Mouse (Mus musculus) MEL (cell line): ENCODE measurements at regions not wholly inside any gene's neighbourhood (a gene's known extent, or its start where the extent isn't known, plus 50 kb on each side); places are given as distances from the start of the nearest gene placed in this dataset.

Experiments used
- DNase-seq: peaks from one replicate; pipeline ENCODE4 v3.0.0; 2011; ENCODE audit warnings: low read depth, low spot score
- H3K27ac ChIP-seq: 2 replicates; pipeline ENCODE4 v1.5.1; 2012; ENCODE audit warnings: low read depth, mild to moderate bottlenecking, control low read depth, low read length, moderate library complexity; ENCODE audit not compliant: control insufficient read depth
- H3K27me3 ChIP-seq, 2 experiments: fragments of 150-350 bp in 1 of 2; sonication (generic) in 1 of 2; 2 replicates each; pipeline ENCODE4 v1.6.1; 2012; ENCODE audit warnings: low read length in 2 of 2, mild to moderate bottlenecking in 2 of 2, improper control_type of control experiment in 1 of 2, moderate library complexity in 1 of 2; ENCODE audit not compliant: insufficient read depth in 2 of 2, control insufficient read depth in 1 of 2
- H3K36me3 ChIP-seq, 2 experiments: 2 replicates each; pipeline ENCODE4 v1.6.1; 2012 to 2014; ENCODE audit warnings: low read length in 2 of 2, improper control_type of control experiment in 1 of 2, inconsistent platforms in 1 of 2, mild to moderate bottlenecking in 1 of 2; ENCODE audit not compliant: insufficient read depth in 2 of 2, control insufficient read depth in 1 of 2
- H3K4me1 ChIP-seq, 2 experiments: fragments of 150-350 bp in 1 of 2; sonication (generic) in 1 of 2; 2 replicates each; pipeline ENCODE4 v1.6.1; 2012; ENCODE audit warnings: low read length in 2 of 2, improper control_type of control experiment in 1 of 2, mild to moderate bottlenecking in 1 of 2; ENCODE audit not compliant: insufficient read depth in 2 of 2, control insufficient read depth in 1 of 2
- H3K4me3 ChIP-seq, 2 experiments: fragments of 150-350 bp in 1 of 2; sonication (generic) in 1 of 2; 2 replicates each; pipeline ENCODE4 v1.5.1; 2012; ENCODE audit warnings: low read depth in 2 of 2, low read length in 2 of 2, mild to moderate bottlenecking in 2 of 2, moderate library complexity in 2 of 2, control low read depth in 1 of 2, improper control_type of control experiment in 1 of 2; ENCODE audit not compliant: control insufficient read depth in 1 of 2, insufficient read depth in 1 of 2
- H3K79me2 ChIP-seq: 2 replicates; pipeline ENCODE4 v1.6.1; 2012; ENCODE audit warnings: mild to moderate bottlenecking, low read length, moderate library complexity; ENCODE audit not compliant: control insufficient read depth, poor library complexity, insufficient read depth
- H3K9ac ChIP-seq: 2 replicates; pipeline ENCODE4 v1.6.1; 2012; ENCODE audit warnings: low read depth, mild to moderate bottlenecking, control low read depth, low read length, moderate library complexity; ENCODE audit not compliant: control insufficient read depth, poor library complexity, severe bottlenecking
- H3K9me3 ChIP-seq: fragments of 150-350 bp; sonication (generic); replicated peaks from 2 replicates; pipeline ENCODE4 v1.6.1; 2012; ENCODE audit warnings: mild to moderate bottlenecking, low read length, improper control_type of control experiment, moderate library complexity; ENCODE audit not compliant: insufficient read depth
- BHLHE40 ChIP-seq: IDR thresholded peaks from 2 replicates; pipeline ENCODE4 v1.6.1; 2012; ENCODE audit warnings: low read depth, mild to moderate bottlenecking, inconsistent platforms, low read length, improper control_type of control experiment, borderline replicate concordance
- CTCF ChIP-seq, 3 experiments: IDR thresholded peaks in 2 of 3; conservative IDR thresholded peaks in 1 of 3; 2 replicates each; pipeline ENCODE4 v1.5.1; 2011 to 2012; ENCODE audit warnings: low read length in 3 of 3, low read depth in 2 of 3, mild to moderate bottlenecking in 2 of 3, improper control_type of control experiment in 1 of 3, inconsistent platforms in 1 of 3, mixed read lengths in 1 of 3, moderate library complexity in 1 of 3; ENCODE audit not compliant: control insufficient read depth in 1 of 3, insufficient read depth in 1 of 3, poor library complexity in 1 of 3, severe bottlenecking in 1 of 3
- ELF1 ChIP-seq: IDR thresholded peaks from 2 replicates; pipeline ENCODE4 v1.6.1; 2014; ENCODE audit warnings: low read depth, mild to moderate bottlenecking, inconsistent platforms, low read length, improper control_type of control experiment, moderate library complexity
- EP300 ChIP-seq, 2 experiments: IDR thresholded peaks; 2 replicates each; pipeline ENCODE4 v1.6.1; 2011; ENCODE audit warnings: improper control_type of control experiment in 2 of 2, low read length in 2 of 2, low read depth in 1 of 2, mild to moderate bottlenecking in 1 of 2
- GABPA ChIP-seq: IDR thresholded peaks from 2 replicates; pipeline ENCODE4 v1.6.1; 2012; ENCODE audit warnings: low read depth, mild to moderate bottlenecking, inconsistent platforms, low read length, improper control_type of control experiment, moderate library complexity
- JUND ChIP-seq: IDR thresholded peaks from 2 replicates; pipeline ENCODE4 v1.6.1; 2011; ENCODE audit warnings: low read depth, mild to moderate bottlenecking, improper control_type of control experiment, low read length
- KAT2A ChIP-seq: conservative IDR thresholded peaks from 2 replicates; pipeline ENCODE4 v1.6.1; 2012; ENCODE audit warnings: low read depth, low read length, improper control_type of control experiment, inconsistent platforms
- MAFK ChIP-seq: IDR thresholded peaks from 2 replicates; pipeline ENCODE4 v1.6.1; 2011; ENCODE audit warnings: low read depth, mild to moderate bottlenecking, low read length, improper control_type of control experiment, borderline replicate concordance
- MAZ ChIP-seq: IDR thresholded peaks from 2 replicates; pipeline ENCODE4 v1.6.1; 2012; ENCODE audit warnings: low read depth, mild to moderate bottlenecking, inconsistent platforms, low read length, improper control_type of control experiment
- MYC ChIP-seq: IDR thresholded peaks from 2 replicates; pipeline ENCODE4 v1.6.1; 2011; ENCODE audit warnings: low read depth, mild to moderate bottlenecking, low read length, improper control_type of control experiment, moderate library complexity
- RAD21 ChIP-seq: IDR thresholded peaks from 2 replicates; pipeline ENCODE4 v1.6.1; 2011; ENCODE audit warnings: mild to moderate bottlenecking, low read depth, low read length, improper control_type of control experiment
- SIN3A ChIP-seq: IDR thresholded peaks from 2 replicates; pipeline ENCODE4 v1.6.1; 2012; ENCODE audit warnings: low read length, improper control_type of control experiment, inconsistent platforms
- SMC3 ChIP-seq: IDR thresholded peaks from 2 replicates; pipeline ENCODE4 v1.6.1; 2011; ENCODE audit warnings: low read depth, low read length, improper control_type of control experiment
- TAL1 ChIP-seq: IDR thresholded peaks from 2 replicates; pipeline ENCODE4 v1.6.1; 2012; ENCODE audit warnings: mild to moderate bottlenecking, inconsistent platforms, low read length, moderate library complexity, mixed read lengths
- TBP ChIP-seq: IDR thresholded peaks from 2 replicates; pipeline ENCODE4 v1.8.0; 2011; ENCODE audit warnings: low read depth, low read length, improper control_type of control experiment
- TCF12 ChIP-seq: IDR thresholded peaks from 2 replicates; pipeline ENCODE4 v1.6.1; 2014; ENCODE audit warnings: low read depth, mild to moderate bottlenecking, inconsistent platforms, low read length, improper control_type of control experiment, moderate library complexity
- ZMIZ1 ChIP-seq: IDR thresholded peaks from 2 replicates; pipeline ENCODE4 v1.6.1; 2012; ENCODE audit warnings: low read depth, mild to moderate bottlenecking, inconsistent platforms, low read length, improper control_type of control experiment, moderate library complexity

GRCm38 (mm10) chr13:16459743-16460142 is 448.1 kb downstream of the Inhba start:
- no peak for DNase-seq
- no peak overlapping the region for H3K27ac ChIP-seq
- H3K79me2 ChIP-seq = no peaks in the 10 kb centered on the region
- TF ChIP-seq RAD21 = no peak
- TF ChIP-seq SMC3 = no peak
- TF ChIP-seq EP300 (IDR thresholded peaks at IDR 0.05; ENCODE audit: low read depth in 1 of 2, low read length in 2 of 2) = no peak
- TF ChIP-seq CTCF (IDR thresholded peaks at IDR 0.05 in 2 of 3, conservative IDR thresholded peaks at IDR 0.05 in 1 of 3; ENCODE audit: control insufficient read depth in 1 of 3, insufficient read depth in 1 of 3, low read depth in 2 of 3, low read length in 3 of 3, poor library complexity in 1 of 3, severe bottlenecking in 1 of 3) = no peak
- TF ChIP-seq BHLHE40 = no peak
- no peak for TF ChIP-seq SIN3A
- TF ChIP-seq TCF12 = no peak
- TF ChIP-seq ELF1 = no peak
- no peak overlapping the region for H3K9ac ChIP-seq
- H3K36me3 ChIP-seq = no peaks in the 10 kb centered on the region
- no peaks in the 10 kb centered on the region for H3K4me1 ChIP-seq
- no peak overlapping the region for H3K4me3 ChIP-seq
- H3K9me3 ChIP-seq = no peaks in the 10 kb centered on the region
- H3K27me3 ChIP-seq = no peaks in the 10 kb centered on the region

GRCm38 (mm10) chr13:16461681-16462080 is 450.0 kb downstream of the Inhba start:
- TF ChIP-seq MYC (no peak), TBP (no peak), CTCF (IDR thresholded peaks at IDR 0.05 in 2 of 3, conservative IDR thresholded peaks at IDR 0.05 in 1 of 3; ENCODE audit: control insufficient read depth in 1 of 3, insufficient read depth in 1 of 3, low read depth in 2 of 3, low read length in 3 of 3, poor library complexity in 1 of 3, severe bottlenecking in 1 of 3) (no peak), KAT2A (no peak), TAL1 (no peak), TCF12 (no peak), JUND (no peak), GABPA (no peak), ZMIZ1 (no peak)
- Histone ChIP-seq H3K27ac (no peak overlapping the region), H3K9me3 (no peaks in the 10 kb centered on the region), H3K9ac (no peak overlapping the region), H3K4me1 (no peaks in the 10 kb centered on the region), H3K36me3 (no peaks in the 10 kb centered on the region), H3K79me2 (no peaks in the 10 kb centered on the region), H3K4me3 (no peak overlapping the region), H3K27me3 (no peaks in the 10 kb centered on the region)
- no peak for DNase-seq

GRCm38 (mm10) chr13:16464823-16465222 is 453.2 kb downstream of the Inhba start:
- H3K79me2 ChIP-seq = no peaks in the 10 kb centered on the region
- H3K4me3 ChIP-seq = no peak overlapping the region
- H3K4me1 ChIP-seq = no peaks in the 10 kb centered on the region
- H3K27me3 ChIP-seq = no peaks in the 10 kb centered on the region
- H3K36me3 ChIP-seq = no peaks in the 10 kb centered on the region
- no peak for TF ChIP-seq MAFK
- no peak for TF ChIP-seq KAT2A
- TF ChIP-seq MYC = no peak
- no peak for TF ChIP-seq MAZ
- TF ChIP-seq SIN3A = no peak
- no peak for DNase-seq
- no peak overlapping the region for H3K9ac ChIP-seq
- H3K9me3 ChIP-seq = no peaks in the 10 kb centered on the region
- H3K27ac ChIP-seq = no peak overlapping the region
